Mouse (Mus musculus) lung, postnatal 0 days (tissue): ENCODE measurements around the gene Cog5.

Experiments used
- CTCF ChIP-seq: IDR thresholded peaks from 2 replicates; pipeline ENCODE4 v1.5.1; 2016; ENCODE audit warnings: antibody characterized with exemption, mild to moderate bottlenecking
- EP300 ChIP-seq: IDR thresholded peaks from 2 replicates; pipeline ENCODE4 v1.6.1; 2016; ENCODE audit warnings: antibody characterized with exemption, mild to moderate bottlenecking, control low read depth

DNA sequence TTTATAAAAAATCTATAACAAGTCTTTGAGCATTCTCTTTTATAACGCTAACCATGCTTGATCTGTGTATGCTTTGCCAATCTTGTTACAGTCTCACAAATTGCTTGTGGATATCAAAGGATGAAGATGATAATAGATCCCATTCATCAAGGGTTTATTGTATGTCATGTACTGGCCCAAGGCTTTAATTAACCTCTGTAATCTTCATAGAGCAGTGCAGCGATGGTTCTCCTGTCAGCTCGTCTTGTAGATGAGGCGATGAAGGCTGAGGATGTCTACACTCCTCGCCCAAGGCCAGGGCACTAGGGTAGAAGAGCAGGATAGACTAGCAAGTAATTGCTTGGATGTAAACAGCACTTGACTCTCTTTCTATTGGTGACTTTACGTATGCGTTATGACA is 164.9 kb downstream of the Cog5 start:
- no peak for TF ChIP-seq CTCF
- TF ChIP-seq EP300: no peak
